Mouse (Mus musculus): ENCODE data around the gene Cfap73.

The Cfap73 gene

GRCm38 (mm10) chr5:120647361-120647760 lies 13.3 kb upstream of the Cfap73 start:
- no peak for DNase-seq

- peak in 1 of 2 experiments; percentile 46 for DNase-seq
These were observed 11.8 kb upstream of the Cfap73 start for GRCm38 (mm10) chr5:120645851-120646250.

- DNase-seq = no peak
These were observed 10.2 kb upstream of the Cfap73 start for GRCm38 (mm10) chr5:120644227-120644626.

GRCm38 (mm10) chr5:120643365-120644085 lies 9.5 kb upstream of the Cfap73 start:
- DNase-seq = peak; percentile 64 to 77

- DNase-seq = no peak
These were observed 6.1 kb upstream of the Cfap73 start for GRCm38 (mm10) chr5:120640094-120640493.

GRCm38 (mm10) chr5:120635633-120636032 lies 1.6 kb upstream of the Cfap73 start:
- DNase-seq = no peak

GRCm38 (mm10) chr5:120634860-120635259 lies 825 bp upstream of the Cfap73 start:
- DNase-seq = no peak

- DNase-seq = no peak
These were observed 2.1 kb downstream of the Cfap73 start for GRCm38 (mm10) chr5:120631892-120632291.

GRCm38 (mm10) chr5:120631128-120631527 lies 2.9 kb downstream of the Cfap73 start:
- DNase-seq = no peak

- DNase-seq = no peak
These were observed 5.4 kb downstream of the Cfap73 start for GRCm38 (mm10) chr5:120628624-120629023.

GRCm38 (mm10) chr5:120627515-120628300 lies 6.3 kb downstream of the Cfap73 start:
- DNase-seq = no peak

- DNase-seq = no peak
These were observed 7.6 kb downstream of the Cfap73 start for GRCm38 (mm10) chr5:120626399-120626798.

GRCm38 (mm10) chr5:120624427-120624826 lies 9.6 kb downstream of the Cfap73 start:
- DNase-seq = peak in 1 of 2 experiments; percentile 34

GRCm38 (mm10) chr5:120622198-120622851 lies 11.7 kb downstream of the Cfap73 start:
- no peak for DNase-seq

- DNase-seq = no peak
These were observed 12.2 kb downstream of the Cfap73 start for GRCm38 (mm10) chr5:120621846-120622197.

- DNase-seq = no peak
These were observed 12.8 kb downstream of the Cfap73 start for GRCm38 (mm10) chr5:120621078-120621765.

- DNase-seq = peak; percentile 83 to 86
These were observed 13.5 kb downstream of the Cfap73 start for GRCm38 (mm10) chr5:120620375-120621077.

GRCm38 (mm10) chr5:120619201-120619600 lies 14.8 kb downstream of the Cfap73 start:
- peak; percentile 81 to 82 for DNase-seq

- DNase-seq = no peak
These were observed 15.3 kb downstream of the Cfap73 start for GRCm38 (mm10) chr5:120618778-120619177.

GRCm38 (mm10) chr5:120615903-120616302 lies 18.1 kb downstream of the Cfap73 start:
- DNase-seq = no peak

GRCm38 (mm10) chr5:120612822-120613604 lies 21.0 kb downstream of the Cfap73 start:
- peak; percentile 100 for DNase-seq
